Mouse (Mus musculus) midbrain, postnatal 0 days (tissue): ENCODE data around the gene Gimap8. TPM values are rescaled to one million over a fixed set of nuclear protein-coding genes. Genes with fewer than 3 reads are reported as not detected.

Experiments used
- ATAC-seq: fragments of 200-750 bp; cut with Nextera tagmentation; 2 replicates; pipeline ENCODE4 v1.8.0; 2017; ENCODE audit warnings: moderate number of reproducible peaks, mild to moderate bottlenecking, moderate TSS enrichment, moderate library complexity; ENCODE audit not compliant: low FRiP score
- DNase-seq: peaks from one replicate; pipeline ENCODE4 v3.0.0-alpha.2; 2015; ENCODE audit warnings: low spot score
- H3K27ac ChIP-seq: fragments of 300-500 bp; sonication (generic); 2 replicates; pipeline ENCODE4 v1.5.1; 2014; ENCODE audit warnings: low read depth, mild to moderate bottlenecking, low read length, mixed read lengths
- H3K27me3 ChIP-seq: fragments of 300-500 bp; sonication (generic); 2 replicates; pipeline ENCODE4 v1.6.1; 2014; ENCODE audit warnings: low read length, control low read depth, mixed read lengths; ENCODE audit not compliant: insufficient read depth
- H3K36me3 ChIP-seq: fragments of 300-500 bp; sonication (generic); 2 replicates; pipeline ENCODE4 v1.6.1; 2014; ENCODE audit warnings: low read length, control low read depth, mixed read lengths; ENCODE audit not compliant: insufficient read depth
- H3K4me1 ChIP-seq: fragments of 300-500 bp; sonication (generic); 2 replicates; pipeline ENCODE4 v1.6.1; 2014; ENCODE audit warnings: mild to moderate bottlenecking, control low read depth, antibody characterized with exemption, low read length, mixed read lengths; ENCODE audit not compliant: insufficient read depth
- H3K4me2 ChIP-seq: fragments of 300-500 bp; sonication (generic); 2 replicates; pipeline ENCODE4 v1.6.1; 2014; ENCODE audit warnings: low read depth, mild to moderate bottlenecking, low read length, mixed read lengths; ENCODE audit not compliant: poor library complexity, severe bottlenecking
- H3K4me3 ChIP-seq: fragments of 300-500 bp; sonication (generic); 2 replicates; pipeline ENCODE4 v1.5.1; 2014; ENCODE audit warnings: low read depth, mild to moderate bottlenecking, low read length, moderate library complexity
- H3K9ac ChIP-seq: fragments of 300-500 bp; sonication (generic); replicated peaks from 2 replicates; pipeline ENCODE4 v1.6.1; 2014; ENCODE audit warnings: mild to moderate bottlenecking, low read length, moderate library complexity, mixed read lengths; ENCODE audit not compliant: poor library complexity, severe bottlenecking
- H3K9me3 ChIP-seq: fragments of 300-500 bp; sonication (generic); 2 replicates; pipeline ENCODE4 v1.6.1; 2016; ENCODE audit warnings: low read length, control low read depth
- CTCF ChIP-seq: IDR thresholded peaks from 2 replicates; pipeline ENCODE4 v1.5.1; 2016; ENCODE audit warnings: antibody characterized with exemption, mild to moderate bottlenecking
- WGBS: fragments of 180-500 bp; shearing (Covaris S2); extraction: QIAGEN DNeasy Blood & Tissue Kit; methylation state at CpG from one replicate; pipeline ENCODE4 v1.1.7; 2014; 5-methylcytosine and 5-hydroxymethylcytosine counted together
- polyA plus RNA-seq: library from polyadenylated mRNA; unstranded; fragments of >200 nt; fragmentation: Nextera tagmentation; extraction: Ambion mirVana; gene quantifications from 2 replicates; pipeline ENCODE4 v1.2.1, GENCODE M21; 2015
- total RNA-seq: library from RNA; depleted of rRNA; stranded (reverse); fragments of >200 nt; gene quantifications from 2 replicates; pipeline ENCODE4 v1.2.3, GENCODE M21; 2014

Gene Gimap8
- total and polyA plus RNA-seq, 2 experiments from 2014 or later, result 0.53 to 0.60 TPM

- no peaks in the 10 kb centered on the region for H3K9me3 ChIP-seq
- H3K27ac ChIP-seq, result no peak overlapping the region
- no peaks in the 10 kb centered on the region for H3K27me3 ChIP-seq
- no peak overlapping the region for H3K4me3 ChIP-seq
- no peak for TF ChIP-seq CTCF
- no peak overlapping the region for H3K9ac ChIP-seq
- no peak overlapping the region for H3K4me2 ChIP-seq
- ATAC-seq (no peak), DNase-seq (no peak)
- WGBS, result 70% methylated on average over 7 of the region's 7 CpGs
- H3K36me3 ChIP-seq, result no peaks in the 10 kb centered on the region
- no peaks in the 10 kb centered on the region for H3K4me1 ChIP-seq
These were observed 19.1 kb downstream of the Gimap8 start for GRCm38 (mm10) chr6:48666159-48666586.

- no peak for TF ChIP-seq CTCF
- no peak overlapping the region for H3K27ac ChIP-seq
These were observed 21.0 kb downstream of the Gimap8 start for GRCm38 (mm10) chr6:48668022-48668421.

GRCm38 (mm10) chr6:48669446-48669969 is 22.5 kb downstream of the Gimap8 start:
- WGBS, result 66% methylated on average over 2 of the region's 2 CpGs
- no peaks in the 10 kb centered on the region for H3K4me1 ChIP-seq

More at GRCm38 (mm10) chr6:48668022-48668421, 21.0 kb downstream of the Gimap8 start:
- no peaks in the 10 kb centered on the region for H3K4me1 ChIP-seq
- H3K9ac ChIP-seq, result no peak overlapping the region
- no peaks in the 10 kb centered on the region for H3K36me3 ChIP-seq
- no peak for DNase-seq
- ATAC-seq, result no peak
- no peaks in the 10 kb centered on the region for H3K27me3 ChIP-seq
- H3K4me2 ChIP-seq, result no peak overlapping the region
- no peak overlapping the region for H3K4me3 ChIP-seq
- no peaks in the 10 kb centered on the region for H3K9me3 ChIP-seq

GRCm38 (mm10) chr6:48674291-48675058 is 27.4 kb downstream of the Gimap8 start:
- H3K27ac ChIP-seq, result no peak overlapping the region
- TF ChIP-seq CTCF, result no peak
- DNase-seq (no peak), ATAC-seq (no peak)
- WGBS, result 93% methylated on average over 9 of the region's 9 CpGs
- no peaks in the 10 kb centered on the region for H3K36me3 ChIP-seq
- no peaks in the 10 kb centered on the region for H3K27me3 ChIP-seq
- no peaks in the 10 kb centered on the region for H3K9me3 ChIP-seq
- H3K9ac ChIP-seq, result no peak overlapping the region
- no peak overlapping the region for H3K4me2 ChIP-seq
- no peak overlapping the region for H3K4me3 ChIP-seq
- H3K4me1 ChIP-seq, result no peaks in the 10 kb centered on the region

More at GRCm38 (mm10) chr6:48669446-48669969, 22.5 kb downstream of the Gimap8 start:
- H3K9me3 ChIP-seq, result no peaks in the 10 kb centered on the region
- no peak for TF ChIP-seq CTCF
- DNase-seq (no peak), ATAC-seq (no peak)
- no peaks in the 10 kb centered on the region for H3K27me3 ChIP-seq
- no peak overlapping the region for H3K27ac ChIP-seq
- H3K4me2 ChIP-seq, result no peak overlapping the region
- H3K9ac ChIP-seq, result no peak overlapping the region
- H3K36me3 ChIP-seq, result no peaks in the 10 kb centered on the region
- no peak overlapping the region for H3K4me3 ChIP-seq

- no peaks in the 10 kb centered on the region for H3K27me3 ChIP-seq
- DNase-seq (no peak), ATAC-seq (no peak)
- H3K27ac ChIP-seq, result no peak overlapping the region
- H3K36me3 ChIP-seq, result no peaks in the 10 kb centered on the region
- 39% methylated on average over 10 of the region's 10 CpGs for WGBS
- no peaks in the 10 kb centered on the region for H3K4me1 ChIP-seq
- H3K9me3 ChIP-seq, result no peaks in the 10 kb centered on the region
- H3K9ac ChIP-seq, result no peak overlapping the region
- no peak for TF ChIP-seq CTCF
- no peak overlapping the region for H3K4me3 ChIP-seq
- peak overlapping the region; percentile 29; the same call in 1 of the 2 replicates for H3K4me2 ChIP-seq
These were observed 28.4 kb downstream of the Gimap8 start for GRCm38 (mm10) chr6:48675400-48675930.
